Mouse (Mus musculus): ENCODE data around the gene Aida.

GRCm38 (mm10) chr1:183366361-183366760, 70.0 kb downstream of the Aida start:
- no peak for TF ChIP-seq CTCF (IDR thresholded peaks at IDR 0.05; ENCODE audit: control insufficient read depth, insufficient read depth, insufficient read length)
- TF ChIP-seq CEBPB (IDR thresholded peaks at IDR 0.05; ENCODE audit: low read depth) = no peak
- TF ChIP-seq USF1 (IDR thresholded peaks at IDR 0.05; ENCODE audit: low read depth) = no peak
